Mouse (Mus musculus) urinary bladder, adult 2 months (tissue): ENCODE measurements around the gene Tmem203. TPM values are rescaled to one million over a fixed set of nuclear protein-coding genes. Genes with fewer than 3 reads are reported as not detected.
A peak's percentile ranks its signal among the peaks of the same experiment; 100 is the strongest.

Source experiments
- DNase-seq: peaks from one replicate; pipeline ENCODE4 v3.0.0; 2022; ENCODE audit warnings: low spot score
- polyA plus RNA-seq: library from polyadenylated mRNA; depleted of rRNA; stranded (reverse); fragments of >200 nt; gene quantifications from 2 replicates; pipeline ENCODE4 v1.2.3, GENCODE M21; 2012; rRNA removed

Gene Tmem203
- 30.7 and 34.2 TPM in 2 replicates for polyA plus RNA-seq

DNA sequence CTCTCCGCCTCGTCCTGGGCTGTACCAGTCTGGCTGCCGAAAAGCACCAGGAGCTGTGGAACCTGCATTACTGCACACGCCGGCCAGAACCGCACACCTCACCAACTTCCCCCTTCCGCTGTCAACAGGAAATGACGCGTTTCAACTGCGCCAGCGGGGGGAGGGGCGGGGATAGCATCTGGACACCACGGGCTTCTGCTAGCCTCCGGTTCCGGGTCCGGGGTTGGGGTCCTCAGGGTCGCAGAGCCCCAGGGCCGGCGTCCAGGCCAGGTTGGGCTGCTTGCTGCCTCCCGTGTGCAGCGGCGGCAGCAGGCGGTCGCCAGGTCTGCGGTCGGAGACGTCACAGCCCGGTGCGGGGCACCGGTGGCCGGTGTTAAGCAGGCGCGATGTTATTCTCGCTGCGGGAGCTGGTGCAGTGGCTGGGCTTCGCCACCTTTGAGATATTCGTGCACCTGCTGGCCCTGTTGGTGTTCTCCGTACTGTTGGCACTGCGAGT lies at the start of gene Tmem203:
TSS of gene Tmem203 (plus strand) at position 156 of the 496 bp plus-strand sequence.
- DNase-seq: peak; percentile 75

DNA sequence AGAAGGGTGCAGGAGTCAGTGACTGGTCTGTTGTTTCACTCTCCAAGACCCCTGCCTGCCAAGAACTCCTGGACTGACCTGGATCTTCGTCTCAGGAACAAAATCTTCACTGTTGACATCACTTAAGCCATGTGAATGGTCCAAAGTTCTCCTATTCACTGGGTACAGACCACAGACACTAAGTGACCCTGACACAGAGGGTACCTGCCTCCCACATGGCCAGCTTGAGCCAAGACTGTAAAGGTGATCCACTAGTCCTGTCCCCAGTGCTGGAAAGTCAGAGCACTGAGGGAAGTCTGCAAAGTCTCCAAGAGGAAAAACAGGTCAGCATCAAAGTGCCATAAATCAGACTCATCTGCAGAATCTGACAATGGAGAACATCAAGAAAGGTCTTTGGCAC lies 47.6 kb upstream of the Tmem203 start:
- DNase-seq: no peak

DNA sequence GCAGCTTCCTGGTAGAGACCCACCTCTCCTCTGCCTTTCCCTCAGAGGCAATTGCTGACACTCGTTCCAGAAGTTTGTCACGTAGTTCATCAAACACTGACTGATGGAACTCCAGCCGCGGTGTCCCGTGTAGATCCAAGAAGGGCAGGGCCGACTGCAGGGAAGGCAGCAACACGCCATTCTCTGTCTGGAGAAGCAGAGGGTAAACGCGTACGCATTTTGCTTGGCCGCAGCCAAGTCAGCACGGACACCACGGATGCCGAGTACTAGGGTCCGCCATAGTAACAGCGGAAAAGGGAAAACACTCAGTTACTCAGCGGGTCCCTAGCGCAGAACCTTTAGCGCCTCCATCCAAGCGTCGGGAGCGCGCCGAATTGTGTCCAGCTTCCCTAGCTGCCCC lies 44.6 kb upstream of the Tmem203 start:
- DNase-seq: no peak

DNA sequence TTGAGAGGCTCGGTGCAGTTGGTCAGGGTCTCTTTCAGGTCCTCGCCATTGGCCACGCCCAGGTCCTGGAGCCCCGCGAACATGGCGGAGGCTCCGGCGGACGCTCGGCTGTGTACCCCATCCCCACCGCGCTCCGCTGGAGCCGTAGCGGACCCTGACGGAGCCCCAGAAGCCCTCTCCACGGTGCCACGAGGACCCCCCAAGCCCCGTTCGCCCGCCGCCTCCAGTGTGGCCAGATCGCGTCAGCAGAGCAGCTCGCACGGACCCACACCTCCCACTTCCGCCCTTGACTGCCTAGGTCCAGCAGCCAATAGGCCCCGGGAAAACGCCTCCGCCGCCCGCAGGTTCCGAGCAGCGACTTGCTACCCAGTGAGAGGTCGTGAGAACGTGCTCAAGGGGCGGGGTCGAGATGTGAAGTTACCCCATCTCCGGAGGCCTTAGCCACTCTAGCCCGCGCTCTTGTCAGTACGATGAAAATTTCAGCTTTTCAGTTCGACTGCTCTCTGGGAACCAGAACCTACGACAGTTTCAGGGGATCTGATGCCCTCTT lies 44.0 kb upstream of the Tmem203 start, which contains the start of gene Nelfb:
TSS of gene Nelfb (minus strand) at position 369 of the 550 bp plus-strand sequence.
- DNase-seq: peak; percentile 85

DNA sequence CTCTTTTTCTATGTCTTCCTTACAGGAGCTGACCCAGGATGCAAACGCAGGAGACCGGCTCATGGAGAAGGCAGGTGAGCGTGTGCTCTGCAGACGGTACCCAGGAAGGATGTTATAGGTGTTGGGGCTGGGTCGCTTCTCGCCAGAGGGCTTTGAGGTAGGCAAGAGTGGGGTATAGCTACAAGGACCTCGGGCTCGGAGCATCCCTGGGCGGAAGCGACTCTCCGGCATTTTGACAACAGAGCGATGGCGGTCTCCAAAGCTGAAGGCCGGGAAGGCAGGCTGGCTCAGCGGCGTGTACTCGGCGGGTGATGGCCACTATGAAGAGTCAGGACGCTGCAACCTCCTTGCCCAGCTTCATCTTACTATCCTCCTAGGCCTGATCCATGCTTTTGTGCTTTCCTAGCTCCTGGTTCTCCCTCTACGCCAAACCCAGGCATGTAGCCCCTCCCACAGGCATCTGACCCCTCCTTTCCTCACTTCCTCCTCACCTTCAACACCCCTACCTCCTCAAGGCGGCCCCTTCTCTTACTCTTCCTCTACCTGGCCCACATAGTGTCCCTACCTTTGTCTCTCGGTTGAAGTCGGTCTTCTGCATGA lies 41.9 kb upstream of the Tmem203 start:
- DNase-seq: no peak

DNA sequence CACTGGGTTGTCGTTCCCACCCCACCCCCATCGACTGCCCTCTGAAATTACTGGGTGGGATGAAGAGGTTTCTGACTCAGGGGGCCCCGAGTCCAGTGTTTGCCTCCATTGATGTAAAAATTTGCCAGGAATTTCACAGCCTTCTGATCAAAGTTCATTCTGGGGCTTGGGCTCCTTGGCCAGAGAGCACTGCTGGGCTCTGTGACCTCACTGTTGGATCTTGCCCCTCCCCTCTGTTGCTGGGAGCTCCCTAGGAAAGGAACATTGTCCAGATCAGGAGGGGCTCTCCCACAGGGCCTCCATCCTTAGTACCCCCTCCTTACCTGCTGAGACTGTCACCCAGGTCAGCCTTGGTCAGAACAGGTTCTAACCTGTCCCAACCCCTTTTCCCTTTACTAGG lies 40.8 kb upstream of the Tmem203 start, which contains the start of gene Stpg3:
TSS of gene Stpg3 (minus strand) at position 194 of the 400 bp plus-strand sequence.
- DNase-seq: no peak

DNA sequence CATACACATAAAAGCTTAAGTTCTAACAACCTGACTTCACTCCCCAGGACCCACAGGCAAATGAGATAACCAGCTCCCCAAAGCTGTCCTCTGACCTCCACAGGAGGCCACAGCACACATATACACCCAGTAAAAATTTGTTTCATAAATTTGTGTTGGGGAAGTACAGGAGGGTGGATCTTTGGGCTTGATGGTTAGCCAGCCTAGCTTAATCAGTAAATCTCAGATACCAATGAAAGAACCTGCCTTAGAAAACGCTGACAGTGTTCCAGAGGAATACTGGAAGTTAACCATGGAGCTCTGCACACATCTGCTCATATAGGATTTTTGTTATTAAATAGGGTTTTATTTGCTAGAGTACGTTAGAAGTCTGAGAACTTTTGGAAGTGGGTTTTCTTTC lies 37.6 kb upstream of the Tmem203 start:
- DNase-seq: no peak

DNA sequence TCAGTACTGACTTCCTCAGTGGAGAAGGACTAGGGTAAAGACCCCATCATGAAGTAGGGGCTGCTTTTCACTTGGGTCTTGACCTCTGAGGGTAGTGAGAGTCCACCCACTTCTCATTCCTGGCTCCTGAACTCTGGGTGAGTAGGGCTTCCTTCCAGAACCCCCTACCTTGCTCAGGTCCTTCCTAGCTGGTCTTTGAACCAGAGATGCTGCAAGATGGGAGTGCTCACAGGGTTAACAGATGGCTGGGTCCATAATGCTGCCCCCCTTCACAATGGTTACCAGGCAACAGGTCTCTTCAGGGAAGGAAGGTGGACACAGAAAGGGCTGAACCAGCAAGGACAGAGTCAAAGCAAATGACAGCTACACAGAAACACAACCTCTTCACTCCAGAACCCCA lies 36.8 kb upstream of the Tmem203 start, which contains the start of gene Fam166a:
TSS of gene Fam166a (plus strand) at position 301 of the 400 bp plus-strand sequence.
- DNase-seq: no peak

DNA sequence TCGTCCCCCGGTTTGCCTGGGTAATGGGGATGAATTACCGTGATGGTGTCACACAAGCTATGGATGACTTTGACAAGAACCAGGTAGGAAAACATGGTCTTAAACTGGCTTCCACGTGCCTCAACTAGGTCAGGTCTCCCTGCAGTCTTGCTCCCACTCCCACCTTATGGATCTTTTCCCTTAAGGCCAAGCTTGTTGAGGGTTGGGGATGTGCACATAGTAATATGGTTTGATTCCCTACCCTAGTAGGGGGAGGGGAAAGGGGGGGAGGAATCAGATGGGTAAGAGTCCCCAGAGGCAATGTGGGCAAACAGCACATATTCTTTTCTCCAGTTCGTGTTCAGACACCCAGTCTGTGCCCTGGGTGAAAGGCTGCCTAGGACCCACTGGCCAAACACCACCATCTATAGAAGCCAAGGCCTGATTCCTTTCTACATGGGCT lies 33.9 kb upstream of the Tmem203 start:
- DNase-seq: no peak

DNA sequence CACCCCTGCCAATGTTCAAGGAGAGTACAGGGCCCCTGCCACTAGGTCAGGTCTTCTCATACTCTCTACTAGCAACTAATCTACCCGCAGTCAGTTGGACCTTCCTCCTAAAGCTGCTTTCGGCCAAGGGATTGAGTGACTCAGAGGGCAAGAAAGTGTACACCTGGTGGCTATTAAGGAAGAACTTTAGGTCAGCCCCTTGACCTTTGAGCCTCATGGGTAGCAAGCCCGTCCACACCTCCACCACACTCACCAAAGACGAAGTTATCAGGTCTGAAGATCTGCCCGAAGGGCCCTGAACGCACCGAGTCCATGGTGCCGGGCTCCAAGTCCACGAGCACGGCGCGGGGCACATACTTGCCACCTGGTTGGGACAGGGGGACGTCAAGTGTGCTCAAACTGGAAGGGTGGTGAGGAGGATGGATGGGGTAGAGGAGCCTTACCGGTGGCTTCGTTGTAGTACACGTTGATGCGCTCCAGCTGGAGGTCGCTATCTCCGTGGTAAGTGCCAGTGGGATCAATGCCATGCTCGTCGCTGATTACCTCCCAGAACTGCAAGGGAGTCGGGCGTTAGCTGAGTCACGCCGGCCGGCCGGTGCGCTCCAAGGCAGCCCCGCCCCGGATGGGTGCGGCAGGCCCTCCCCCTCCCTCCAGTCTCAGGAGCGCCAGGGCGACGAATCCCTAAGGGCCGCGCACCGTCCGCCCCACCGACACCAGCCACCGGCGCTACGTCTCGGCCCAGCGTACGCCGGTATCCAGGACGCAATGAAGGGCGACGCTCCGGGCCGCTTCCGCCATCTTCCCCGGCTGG lies 31.4 kb upstream of the Tmem203 start:
- DNase-seq: peak; percentile 87

DNA sequence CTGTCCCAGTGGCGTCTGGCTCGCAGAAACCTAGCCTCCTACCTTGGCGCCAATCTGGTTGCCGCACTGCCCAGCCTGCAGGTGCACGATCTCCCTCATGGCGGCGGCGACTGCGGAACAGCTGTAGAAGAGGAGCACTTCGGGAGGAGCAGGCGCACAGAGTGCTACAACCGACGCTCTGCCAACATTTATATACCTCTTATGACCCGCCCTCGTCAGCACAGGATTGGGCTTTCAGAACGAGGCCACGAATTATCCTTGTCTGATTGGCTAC lies 30.8 kb upstream of the Tmem203 start, which contains the start of gene Tubb4b:
TSS of gene Tubb4b (minus strand) at position 211 of the 274 bp plus-strand sequence.
- no peak for DNase-seq

DNA sequence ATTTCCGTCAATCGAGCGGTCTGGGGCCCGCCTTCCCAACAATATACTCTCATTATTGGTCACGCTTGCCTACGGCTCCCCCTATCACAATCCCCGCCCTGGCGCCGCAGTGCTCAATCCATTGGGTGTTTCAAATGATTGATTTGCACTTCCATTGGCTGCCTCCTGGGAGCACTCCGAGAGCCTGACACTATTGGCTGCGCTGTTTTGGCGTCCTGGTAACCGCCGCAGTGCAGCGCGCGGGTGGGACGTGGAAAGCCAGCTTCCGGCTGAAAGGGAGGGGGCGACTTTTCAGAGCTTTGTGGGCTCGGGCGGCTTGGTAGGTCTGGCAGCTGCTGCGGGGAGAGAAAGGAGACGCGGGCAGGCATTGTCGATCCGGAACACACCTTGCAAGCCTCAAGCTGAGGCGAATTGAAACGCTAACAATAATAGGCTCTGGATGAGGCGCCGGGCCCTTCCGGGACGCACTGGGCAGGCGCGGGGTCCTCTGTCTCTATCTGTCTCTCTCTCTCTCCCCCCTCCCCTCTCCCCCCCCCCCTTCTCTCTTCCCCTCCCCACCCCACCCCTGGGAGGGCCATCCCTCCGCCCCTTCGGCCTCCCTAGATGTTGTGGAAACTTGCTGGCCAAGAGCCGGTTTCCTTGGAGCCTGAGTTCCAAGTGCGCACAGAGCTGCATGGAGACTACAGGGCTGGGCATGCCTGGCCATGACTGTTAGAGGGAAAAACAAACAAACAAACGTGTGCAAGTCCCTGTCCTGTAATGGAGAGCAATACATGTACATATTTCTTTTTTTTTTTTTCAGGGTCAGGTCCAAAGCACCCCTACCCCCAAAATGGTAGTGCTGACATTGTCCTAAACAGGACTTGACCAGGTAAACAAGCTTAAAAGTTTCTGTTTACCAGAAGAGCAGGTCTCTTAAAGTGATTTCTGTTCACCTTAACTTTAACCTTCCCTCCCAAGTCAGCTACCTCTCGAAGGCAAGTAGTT lies 30.2 kb upstream of the Tmem203 start:
- DNase-seq: peak; percentile 89

DNA sequence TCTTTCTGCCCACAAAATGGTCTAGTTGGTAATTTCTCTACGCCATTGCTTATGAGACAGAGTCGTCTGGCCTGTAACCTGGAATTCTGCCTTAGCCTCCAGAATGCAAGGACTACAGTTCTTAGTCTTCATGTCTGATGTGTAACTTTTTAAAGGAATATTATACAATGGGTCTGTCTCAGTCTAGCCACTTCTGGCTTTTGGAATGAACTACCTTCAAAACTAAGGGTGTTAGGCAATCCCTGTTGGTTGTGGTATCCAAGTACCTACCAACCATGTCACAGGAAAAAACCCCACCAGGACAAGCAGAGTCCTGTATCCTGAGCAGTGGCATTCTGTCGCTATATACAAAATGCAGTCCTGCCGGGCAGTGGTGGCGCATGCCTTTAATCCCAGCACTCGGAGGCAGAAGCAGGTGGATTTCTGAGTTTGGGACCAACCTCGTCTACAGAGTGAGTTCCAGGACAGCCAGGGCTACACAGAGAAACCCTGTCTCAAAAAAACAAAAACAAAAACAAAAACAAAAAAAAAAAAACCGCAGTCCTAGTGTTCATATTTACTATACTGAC lies 29.3 kb upstream of the Tmem203 start:
- no peak for DNase-seq

DNA sequence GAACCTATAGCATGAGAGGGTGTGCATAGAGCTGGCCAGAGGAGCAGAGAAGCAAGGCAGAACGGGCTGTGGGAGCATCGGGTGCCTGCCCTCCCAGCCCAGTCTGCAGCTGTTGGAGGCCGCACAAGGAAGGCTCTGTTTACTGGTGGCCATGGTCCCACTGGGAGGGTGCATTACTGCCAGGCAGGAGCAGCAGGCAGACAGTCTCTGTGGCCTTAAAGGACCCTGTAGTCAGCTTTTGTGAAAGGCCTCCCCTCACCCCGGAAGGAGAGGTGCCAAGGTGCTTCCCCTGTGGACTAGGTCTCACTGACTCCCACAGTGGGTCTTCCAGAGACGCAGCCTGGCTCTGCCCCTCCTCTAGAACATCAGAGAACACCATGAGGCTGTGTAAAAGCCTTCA lies 28.4 kb upstream of the Tmem203 start:
- DNase-seq: no peak

DNA sequence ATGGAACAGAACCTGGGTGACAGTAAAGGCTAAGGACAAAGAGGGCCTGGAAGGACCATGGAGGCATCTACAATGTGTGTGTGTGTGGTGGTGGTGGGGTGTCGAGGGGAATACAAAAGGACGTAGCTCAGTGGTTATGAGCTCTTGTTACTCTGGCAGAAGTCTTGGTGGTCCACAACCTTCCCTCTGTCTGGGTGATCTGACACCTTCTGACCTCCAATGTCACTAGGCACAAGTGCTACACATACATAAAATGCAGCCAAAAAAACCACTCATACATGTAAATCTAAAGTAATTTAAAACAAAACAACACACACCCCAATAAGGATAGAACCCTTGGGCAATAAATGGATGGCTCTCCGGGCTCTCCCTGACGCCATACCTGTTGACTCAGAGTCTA lies 27.8 kb upstream of the Tmem203 start:
- no peak for DNase-seq

DNA sequence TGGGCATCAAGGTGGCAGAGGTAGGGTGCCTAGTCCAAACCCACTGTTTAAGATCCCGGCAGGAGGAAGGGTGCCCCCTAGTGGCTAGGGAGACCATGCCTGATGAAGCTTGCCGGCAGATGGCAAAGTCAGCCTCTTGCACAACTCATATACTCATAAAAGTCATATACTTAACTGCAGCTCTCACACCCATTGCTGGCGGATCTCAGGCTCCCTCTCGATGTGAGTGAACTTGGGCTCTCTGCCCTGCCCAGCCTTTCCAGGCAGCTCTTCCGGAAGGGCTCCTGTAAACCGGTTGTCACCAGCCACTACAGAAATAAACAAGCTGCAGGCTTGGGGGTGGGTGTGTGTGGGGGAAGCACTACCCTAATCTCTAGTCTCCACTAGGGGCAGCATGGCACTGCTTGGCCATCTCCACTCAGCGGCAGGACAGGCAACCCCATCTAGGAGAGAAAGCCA lies 26.8 kb upstream of the Tmem203 start:
- peak; percentile 74 for DNase-seq

DNA sequence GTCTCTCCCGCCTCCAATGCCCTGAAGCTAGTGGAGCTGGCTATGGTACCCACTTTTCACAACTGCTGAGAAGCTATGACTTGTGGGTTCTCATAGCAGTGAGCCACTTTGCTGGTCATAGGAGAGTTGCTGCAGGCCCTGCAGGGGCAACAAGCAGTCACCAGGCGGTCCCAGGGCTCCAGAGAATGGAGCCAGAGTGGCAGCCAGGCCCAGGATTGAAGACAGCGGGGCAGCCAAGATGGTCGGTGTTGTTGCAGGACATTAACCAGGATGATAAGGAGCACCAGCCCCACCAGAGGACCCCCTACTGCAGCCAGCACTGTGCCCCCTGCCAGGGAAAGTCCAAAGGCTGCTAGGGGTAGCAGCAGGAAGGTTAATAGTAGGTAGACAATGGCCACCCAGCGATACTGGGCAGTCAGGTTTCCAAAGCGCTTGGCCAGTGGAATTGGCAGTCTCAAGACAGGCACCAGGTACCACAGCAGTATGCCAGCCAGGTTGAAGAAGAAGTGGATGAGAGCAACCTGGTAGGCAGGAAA lies 26.2 kb upstream of the Tmem203 start:
- DNase-seq: no peak

DNA sequence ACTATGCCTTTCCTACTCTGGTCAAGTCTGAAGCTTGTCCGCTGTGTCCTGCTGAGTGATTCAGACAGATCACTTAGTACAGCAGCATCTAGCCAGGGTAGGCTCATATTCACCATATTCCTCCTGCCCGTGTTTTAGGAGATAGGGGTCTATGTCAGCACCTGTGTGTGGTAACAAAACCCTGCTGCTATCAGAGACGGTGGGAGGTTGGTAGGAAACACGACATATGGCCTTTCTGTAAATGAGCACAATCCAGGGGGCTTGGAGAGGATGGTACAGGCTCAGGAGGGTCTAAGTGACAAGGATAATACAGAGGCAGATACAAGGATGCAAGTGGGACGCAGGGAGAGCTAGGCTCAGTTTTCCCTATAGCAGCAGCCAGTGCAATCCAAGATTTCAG lies 25.7 kb upstream of the Tmem203 start:
- no peak for DNase-seq

DNA sequence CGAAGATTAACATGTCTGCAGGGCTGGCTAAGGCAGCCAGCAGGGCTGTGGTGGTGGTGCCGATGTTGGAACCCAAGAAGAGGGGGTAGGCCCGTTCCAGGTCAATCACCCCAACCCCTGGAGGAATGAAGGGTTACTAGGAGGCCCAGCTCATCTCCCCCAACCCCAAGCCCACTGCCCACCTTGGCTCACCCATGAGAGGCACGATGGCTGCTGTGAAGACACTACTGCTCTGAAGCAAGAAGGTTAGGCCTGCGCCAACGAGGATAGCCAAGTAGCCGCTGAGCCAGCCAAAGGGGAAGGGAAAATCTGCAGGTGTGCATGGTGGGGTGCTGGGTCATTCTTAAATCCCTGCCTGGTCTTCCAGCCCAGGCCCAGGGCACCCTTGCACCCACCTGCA lies 24.7 kb upstream of the Tmem203 start:
- DNase-seq: no peak

DNA sequence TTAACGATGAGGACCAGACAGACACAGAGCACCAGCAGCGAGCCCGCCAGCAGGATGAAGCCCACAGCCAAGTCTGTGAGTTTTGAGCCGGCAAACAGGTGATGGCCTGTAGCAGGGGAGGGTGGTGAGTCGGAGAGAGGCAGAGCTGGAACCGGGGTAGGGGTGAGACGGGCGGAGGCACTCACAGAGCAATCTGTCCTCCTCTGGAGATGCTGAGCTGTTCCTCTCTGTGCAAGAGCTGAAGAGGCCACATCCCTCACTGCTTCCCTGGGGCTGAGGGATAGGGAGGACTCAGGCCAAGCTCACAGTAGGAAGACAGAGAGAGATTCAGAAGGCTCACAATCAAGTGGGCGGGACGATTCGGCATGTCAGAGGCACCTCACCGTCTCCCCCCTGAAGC lies 24.2 kb upstream of the Tmem203 start:
- no peak for DNase-seq

DNA sequence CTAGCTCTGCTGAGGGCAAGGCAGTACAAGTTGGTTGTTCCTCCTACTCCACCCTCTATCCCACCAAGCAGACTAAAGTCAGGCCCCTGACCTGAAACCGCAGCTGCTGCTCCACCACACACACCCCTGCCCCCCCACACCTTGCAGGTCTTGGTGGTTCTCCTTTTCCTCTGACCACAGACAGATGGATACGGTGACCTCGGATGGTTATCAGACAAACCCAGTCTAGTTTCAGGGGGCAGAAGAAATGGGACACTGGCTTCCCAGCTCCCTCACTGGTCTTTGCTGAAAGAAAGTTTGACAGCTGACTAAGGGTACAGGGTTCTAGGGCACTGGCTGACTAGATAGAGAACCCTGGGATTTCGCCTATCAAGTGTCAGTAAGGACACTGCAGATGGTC lies 21.8 kb upstream of the Tmem203 start:
- DNase-seq: no peak
